Mouse (Mus musculus) forebrain, embryonic 11.5 days (tissue): ENCODE data around the gene Fam104a. TPM values are rescaled to one million over a fixed set of nuclear protein-coding genes. Genes with fewer than 3 reads are reported as not detected.
A peak's percentile ranks its signal among the peaks of the same experiment; 100 is the strongest.

Experiments used
- ATAC-seq: fragments of 200-750 bp; cut with Nextera tagmentation; replicated peaks from 2 replicates; pipeline ENCODE4 v1.8.0; 2017; ENCODE audit warnings: moderate TSS enrichment; ENCODE audit not compliant: low FRiP score
- DNase-seq: peaks from one replicate; pipeline ENCODE4 v3.0.0-alpha.2; 2017; ENCODE audit warnings: low spot score
- H3K27ac ChIP-seq: fragments of 300-500 bp; sonication (generic); 2 replicates; pipeline ENCODE4 v1.5.1; 2014; ENCODE audit warnings: low read depth, low read length
- H3K27me3 ChIP-seq: fragments of 300-500 bp; sonication (generic); 2 replicates; pipeline ENCODE4 v1.6.1; 2014; ENCODE audit warnings: mild to moderate bottlenecking, low read length, mixed read lengths; ENCODE audit not compliant: control insufficient read depth, insufficient read depth
- H3K36me3 ChIP-seq: fragments of 300-500 bp; sonication (generic); 2 replicates; pipeline ENCODE4 v1.6.1; 2014; ENCODE audit warnings: mild to moderate bottlenecking, low read length, moderate library complexity, mixed read lengths; ENCODE audit not compliant: control insufficient read depth, insufficient read depth
- H3K4me1 ChIP-seq: fragments of 300-500 bp; sonication (generic); replicated peaks from 2 replicates; pipeline ENCODE4 v1.6.1; 2014; ENCODE audit warnings: low read length, mixed read lengths; ENCODE audit not compliant: control insufficient read depth, insufficient read depth
- H3K4me2 ChIP-seq: fragments of 300-500 bp; sonication (generic); 2 replicates; pipeline ENCODE4 v1.6.1; 2014; ENCODE audit warnings: low read depth, mild to moderate bottlenecking, low read length, moderate library complexity, mixed read lengths; ENCODE audit not compliant: severe bottlenecking
- H3K4me3 ChIP-seq: fragments of 300-500 bp; sonication (generic); 2 replicates; pipeline ENCODE4 v1.5.1; 2014; ENCODE audit warnings: low read depth, low read length
- H3K9ac ChIP-seq: fragments of 300-500 bp; sonication (generic); 2 replicates; pipeline ENCODE4 v1.6.1; 2014; ENCODE audit warnings: low read length
- H3K9me3 ChIP-seq: fragments of 300-500 bp; sonication (generic); 2 replicates; pipeline ENCODE4 v1.6.1; 2016; ENCODE audit warnings: low read length, mixed read lengths; ENCODE audit not compliant: control insufficient read depth
- WGBS: fragments of 180-500 bp; shearing (Covaris S2); extraction: QIAGEN DNeasy Blood & Tissue Kit; methylation state at CpG from one replicate; pipeline ENCODE4 v1.1.7; 2014; 5-methylcytosine and 5-hydroxymethylcytosine counted together
- polyA plus RNA-seq: library from polyadenylated mRNA; unstranded; fragments of >200 nt; fragmentation: Nextera tagmentation; extraction: Ambion mirVana; gene quantifications from 2 replicates; pipeline ENCODE4 v1.2.1, GENCODE M21; 2014

The Fam104a gene
- polyA plus RNA-seq, 1 experiment from 2014 or later, result 57.4 TPM

DNA sequence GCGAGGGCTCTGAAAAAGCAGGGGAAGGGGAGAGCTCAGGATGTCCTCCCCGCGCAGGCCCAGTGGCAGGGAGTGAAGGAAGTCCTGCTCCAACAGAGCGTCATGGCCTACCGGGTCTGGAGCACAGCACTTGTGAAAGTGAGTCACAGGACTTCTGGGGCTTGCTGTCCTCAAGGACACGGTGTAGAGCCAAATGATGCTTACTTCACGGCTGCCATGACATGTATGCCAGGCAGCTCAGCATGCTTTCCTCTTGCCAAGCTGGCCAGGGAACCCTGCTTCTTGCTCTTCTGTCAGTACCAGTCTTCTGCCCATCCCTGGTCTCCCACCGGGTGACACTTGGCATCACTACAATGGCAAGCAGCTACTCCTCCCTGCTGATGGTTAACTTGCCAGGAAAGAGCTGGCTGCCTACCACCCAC, 27.4 kb downstream of the Fam104a start:
- H3K4me1 ChIP-seq, result no peaks in the 10 kb centered on the region
- ATAC-seq (no peak), DNase-seq (peak; percentile 52)
- no peak overlapping the region for H3K4me3 ChIP-seq
- 92% methylated on average over 8 of the region's 8 CpGs for WGBS
- H3K27me3 ChIP-seq, result no peaks in the 10 kb centered on the region
- no peak overlapping the region for H3K9ac ChIP-seq
- no peak overlapping the region for H3K27ac ChIP-seq
- peaks cover 30% of the 10 kb centered on the region for H3K36me3 ChIP-seq
- no peak overlapping the region for H3K4me2 ChIP-seq
- H3K9me3 ChIP-seq, result no peaks in the 10 kb centered on the region

DNA sequence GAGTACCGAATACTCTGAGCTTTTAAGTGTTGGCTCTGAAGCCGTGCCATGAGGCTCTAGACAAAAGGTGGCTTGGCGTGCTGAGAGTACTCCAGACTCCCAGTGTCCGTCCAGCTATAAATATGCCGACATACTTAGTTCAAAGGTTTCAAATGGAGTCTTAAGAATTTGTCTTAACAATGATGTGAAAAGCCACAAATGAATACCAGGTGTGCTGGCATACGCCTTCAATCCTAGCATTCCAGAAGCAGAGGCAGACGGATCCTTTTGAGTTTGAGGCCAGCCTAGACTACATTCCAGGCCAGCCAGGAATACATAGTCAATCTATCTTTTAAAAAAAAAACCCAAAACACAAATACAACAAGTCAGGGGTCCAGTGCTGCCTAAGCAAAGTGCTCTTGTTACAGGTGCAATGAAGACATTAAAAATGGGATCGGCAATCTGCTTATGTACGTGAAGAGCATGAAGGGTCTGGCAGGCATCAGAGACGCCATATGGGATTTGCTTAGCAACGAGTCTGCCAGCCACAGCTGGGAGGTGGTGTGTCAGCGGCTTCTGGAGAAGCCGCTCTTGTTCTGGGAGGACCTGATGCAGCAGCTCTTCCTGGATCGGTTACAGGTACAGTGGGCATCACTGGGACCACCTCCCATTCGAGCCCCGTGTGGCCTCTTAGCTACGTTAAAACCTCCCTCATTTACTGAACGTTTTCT, 29.2 kb downstream of the Fam104a start:
- Histone ChIP-seq H3K4me2 (no peak overlapping the region), H3K9me3 (no peaks in the 10 kb centered on the region), H3K4me3 (no peak overlapping the region), H3K4me1 (peaks cover 4% of the 10 kb centered on the region; the same call in 1 of the 2 replicates), H3K27ac (no peak overlapping the region), H3K9ac (no peak overlapping the region), H3K27me3 (no peaks in the 10 kb centered on the region), H3K36me3 (peaks cover 24% of the 10 kb centered on the region)
- 83% methylated on average over 18 of the region's 18 CpGs for WGBS
- DNase-seq (peak; percentile 43), ATAC-seq (no peak)

DNA sequence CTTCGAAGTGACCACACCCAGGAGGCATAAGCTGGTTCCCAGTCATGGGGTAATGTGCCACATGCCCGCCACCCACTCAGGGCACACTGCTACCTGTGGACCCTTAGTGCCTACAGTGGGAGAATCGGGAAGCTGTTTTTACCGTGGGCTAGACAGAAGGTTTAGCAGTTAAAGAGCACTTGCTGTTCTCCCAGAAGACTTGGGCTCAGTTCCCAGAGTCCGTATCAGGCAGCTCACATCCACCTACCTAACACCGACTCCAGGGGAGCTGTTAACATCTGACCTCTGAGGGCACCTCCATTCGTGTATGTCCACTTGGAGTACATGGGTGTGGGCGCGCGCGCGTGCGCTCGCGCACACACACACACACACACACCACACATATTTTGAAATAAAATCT, 29.9 kb downstream of the Fam104a start:
- H3K27ac ChIP-seq, result no peak overlapping the region
- H3K9ac ChIP-seq, result no peak overlapping the region
- DNase-seq, result peak; percentile 45
- H3K27me3 ChIP-seq, result no peaks in the 10 kb centered on the region
- H3K4me1 ChIP-seq, result peaks cover 4% of the 10 kb centered on the region; the same call in 1 of the 2 replicates
- no peaks in the 10 kb centered on the region for H3K9me3 ChIP-seq
- H3K4me2 ChIP-seq, result no peak overlapping the region
- peaks cover 24% of the 10 kb centered on the region for H3K36me3 ChIP-seq
- ATAC-seq, result no peak
- no peak overlapping the region for H3K4me3 ChIP-seq
- 92% methylated on average over 15 of the region's 15 CpGs for WGBS

DNA sequence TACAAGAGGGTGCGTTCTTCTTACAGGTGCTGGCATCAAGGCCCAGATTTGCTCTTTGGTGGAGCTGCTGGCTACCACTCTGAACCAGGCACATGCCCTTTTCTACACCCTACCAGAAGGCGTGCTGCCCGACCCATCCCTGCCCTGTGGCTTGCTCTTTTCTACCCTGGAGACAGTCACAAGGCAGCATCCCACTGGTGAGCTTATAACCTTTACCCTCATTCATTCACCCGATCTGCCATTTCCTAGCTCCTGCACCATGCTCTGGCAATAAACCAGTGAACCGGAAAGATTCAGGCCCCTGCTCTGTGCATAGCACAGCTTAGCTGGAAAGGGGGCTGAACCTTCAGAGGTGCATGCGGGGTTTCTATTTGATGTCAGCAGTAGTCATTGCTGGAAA, 31.4 kb downstream of the Fam104a start:
- Histone ChIP-seq H3K9ac (no peak overlapping the region), H3K4me3 (no peak overlapping the region), H3K27ac (no peak overlapping the region), H3K4me1 (peaks cover 10% of the 10 kb centered on the region; the same call in 1 of the 2 replicates), H3K9me3 (no peaks in the 10 kb centered on the region), H3K27me3 (no peaks in the 10 kb centered on the region; the same call in 1 of the 2 replicates), H3K4me2 (no peak overlapping the region), H3K36me3 (peaks cover 22% of the 10 kb centered on the region)
- WGBS, result 95% methylated on average over 6 of the region's 6 CpGs
- DNase-seq, result peak; percentile 41
- ATAC-seq, result no peak

DNA sequence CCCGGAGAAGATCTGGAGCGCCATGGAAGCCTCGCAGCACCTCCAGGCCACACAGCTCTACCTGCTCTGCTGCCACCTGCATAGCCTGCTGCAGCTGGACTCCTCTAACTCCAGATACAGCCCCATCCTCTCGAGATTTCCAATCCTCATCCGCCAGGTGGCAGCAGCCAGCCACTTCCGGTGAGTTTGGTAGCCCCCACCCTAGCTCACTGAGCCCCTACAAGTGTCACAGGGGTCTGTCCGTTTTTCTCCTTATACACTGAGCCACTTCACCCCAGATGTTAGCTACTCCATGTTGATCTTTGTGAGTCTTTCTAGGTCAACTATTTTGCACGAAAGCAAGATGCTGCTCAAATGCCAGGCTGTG, 32.1 kb downstream of the Fam104a start:
- H3K27ac ChIP-seq, result no peak overlapping the region; the same call in 1 of the 2 replicates
- H3K27me3 ChIP-seq, result no peaks in the 10 kb centered on the region; the same call in 1 of the 2 replicates
- H3K9ac ChIP-seq, result no peak overlapping the region
- no peak overlapping the region for H3K4me3 ChIP-seq
- H3K36me3 ChIP-seq, result peaks cover 21% of the 10 kb centered on the region
- H3K9me3 ChIP-seq, result no peaks in the 10 kb centered on the region
- no peak overlapping the region for H3K4me2 ChIP-seq
- H3K4me1 ChIP-seq, result peaks cover 10% of the 10 kb centered on the region; the same call in 1 of the 2 replicates
- WGBS, result 45% methylated on average over 8 of the region's 8 CpGs
- DNase-seq, result peak; percentile 76
- 0 out of 2 replicates have a peak, but pooled peaks have one; percentile 18 for ATAC-seq

DNA sequence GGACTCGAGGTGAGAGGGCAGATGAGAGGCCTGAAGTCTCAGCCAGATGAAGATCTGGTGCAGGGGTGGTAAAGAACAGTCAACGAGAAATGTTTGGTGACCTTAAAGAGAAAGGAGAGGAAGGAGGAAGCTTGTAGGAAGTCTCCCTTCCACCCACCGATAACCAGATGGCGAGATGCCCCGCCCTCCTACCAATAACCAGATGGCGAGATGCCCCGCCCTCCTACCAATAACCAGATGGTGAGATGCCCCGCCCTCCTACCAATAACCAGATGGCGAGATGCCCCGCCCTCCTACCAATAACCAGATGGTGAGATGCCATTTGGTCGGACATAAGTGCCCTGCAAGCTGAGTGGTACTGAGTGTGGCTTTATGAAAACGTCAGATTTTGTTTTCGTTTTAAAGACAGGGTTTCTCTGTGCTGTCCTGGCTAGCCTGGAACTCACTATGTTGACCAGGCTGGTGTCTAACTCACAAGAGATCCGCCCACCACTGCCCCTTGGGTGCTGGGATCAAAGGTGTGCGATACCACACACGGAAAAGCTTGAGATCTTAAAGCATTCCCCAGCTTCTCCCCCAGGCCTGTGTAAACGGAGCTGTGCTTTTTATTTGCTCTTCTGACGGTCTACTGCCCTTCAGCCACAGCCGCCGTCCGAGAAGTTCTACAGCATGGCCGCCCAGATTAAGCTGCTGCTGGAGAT, 32.6 kb downstream of the Fam104a start:
- Histone ChIP-seq H3K4me2 (no peak overlapping the region), H3K27me3 (no peaks in the 10 kb centered on the region; the same call in 1 of the 2 replicates), H3K27ac (peak overlapping the region; percentile 62; the same call in 1 of the 2 replicates), H3K36me3 (peaks cover 15% of the 10 kb centered on the region), H3K9ac (no peak overlapping the region), H3K9me3 (no peaks in the 10 kb centered on the region), H3K4me1 (peaks cover 10% of the 10 kb centered on the region; the same call in 1 of the 2 replicates), H3K4me3 (no peak overlapping the region)
- WGBS, result 73% methylated on average over 22 of the region's 22 CpGs
- peak; percentile 48 for DNase-seq
- no peak for ATAC-seq

DNA sequence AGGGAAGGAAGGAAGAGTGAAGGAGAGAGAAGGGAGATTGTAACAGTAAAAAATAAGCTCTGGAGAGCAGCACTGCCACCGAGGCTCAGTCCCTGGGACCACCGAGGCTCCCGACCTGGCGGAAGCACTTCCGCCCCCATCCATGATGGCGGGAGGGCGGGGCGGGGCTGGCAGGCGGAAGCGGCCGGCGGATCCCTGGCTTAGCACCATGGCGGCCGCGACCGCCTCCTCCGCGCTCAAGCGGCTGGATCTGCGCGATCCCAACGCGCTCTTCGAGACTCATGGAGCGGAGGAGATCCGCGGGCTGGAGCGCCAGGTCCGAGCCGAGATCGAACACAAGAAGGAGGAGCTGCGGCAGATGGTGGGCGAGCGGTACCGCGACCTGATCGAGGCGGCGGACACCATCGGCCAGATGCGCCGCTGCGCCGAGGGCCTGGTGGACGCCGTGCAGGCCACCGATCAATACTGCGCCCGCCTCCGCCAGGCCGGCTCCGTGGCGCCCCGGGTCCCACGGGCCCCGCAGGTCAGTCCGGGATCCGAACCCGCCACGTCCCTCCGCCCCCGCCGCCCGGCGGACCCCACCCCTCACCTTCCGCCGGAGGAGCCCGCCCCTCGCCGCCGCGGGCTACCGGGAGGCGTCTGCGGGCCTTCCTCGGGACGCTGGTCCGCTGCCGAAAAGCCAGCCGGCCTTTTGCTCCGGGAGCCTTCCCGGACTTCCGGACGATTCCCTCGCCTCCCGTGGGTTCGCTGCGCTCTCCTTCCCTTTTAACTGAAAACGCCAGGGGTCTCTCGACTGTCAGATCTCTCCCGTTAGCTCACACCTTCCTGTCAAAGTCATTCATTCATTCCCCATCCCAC, 34.4 kb downstream of the Fam104a start, which contains the start of gene Slc39a11:
Slc39a11 (minus strand) TSS at position 727 of the 858 bp plus-strand sequence.
- Histone ChIP-seq H3K4me2 (peak within 1 kb of the TSS; percentile 58), H3K4me3 (peak within 1 kb of the TSS; percentile 92), H3K9ac (peak within 1 kb of the TSS; percentile 92), H3K27me3 (no peaks in the 10 kb centered on the region; the same call in 1 of the 2 replicates), H3K27ac (peak within 1 kb of the TSS; percentile 80), H3K4me1 (peaks cover 10% of the 10 kb centered on the region; the same call in 1 of the 2 replicates), H3K36me3 (peaks cover 9% of the 10 kb centered on the region), H3K9me3 (no peaks in the 10 kb centered on the region)
- DNase-seq (peak; percentile 89), ATAC-seq (peak; percentile 78)
- WGBS, result under 1% methylated on average over 78 of the region's 91 CpGs
